Mouse (Mus musculus): ENCODE results near the gene 1700003E16Rik. TPM values are rescaled to one million over a fixed set of nuclear protein-coding genes. Genes with fewer than 3 reads are reported as not detected.
A peak's percentile ranks its signal among the peaks of the same experiment; 100 is the strongest.

Gene 1700003E16Rik
- polyA plus RNA-seq, 1 experiment from 2014 or later = 2.1 TPM

DNA sequence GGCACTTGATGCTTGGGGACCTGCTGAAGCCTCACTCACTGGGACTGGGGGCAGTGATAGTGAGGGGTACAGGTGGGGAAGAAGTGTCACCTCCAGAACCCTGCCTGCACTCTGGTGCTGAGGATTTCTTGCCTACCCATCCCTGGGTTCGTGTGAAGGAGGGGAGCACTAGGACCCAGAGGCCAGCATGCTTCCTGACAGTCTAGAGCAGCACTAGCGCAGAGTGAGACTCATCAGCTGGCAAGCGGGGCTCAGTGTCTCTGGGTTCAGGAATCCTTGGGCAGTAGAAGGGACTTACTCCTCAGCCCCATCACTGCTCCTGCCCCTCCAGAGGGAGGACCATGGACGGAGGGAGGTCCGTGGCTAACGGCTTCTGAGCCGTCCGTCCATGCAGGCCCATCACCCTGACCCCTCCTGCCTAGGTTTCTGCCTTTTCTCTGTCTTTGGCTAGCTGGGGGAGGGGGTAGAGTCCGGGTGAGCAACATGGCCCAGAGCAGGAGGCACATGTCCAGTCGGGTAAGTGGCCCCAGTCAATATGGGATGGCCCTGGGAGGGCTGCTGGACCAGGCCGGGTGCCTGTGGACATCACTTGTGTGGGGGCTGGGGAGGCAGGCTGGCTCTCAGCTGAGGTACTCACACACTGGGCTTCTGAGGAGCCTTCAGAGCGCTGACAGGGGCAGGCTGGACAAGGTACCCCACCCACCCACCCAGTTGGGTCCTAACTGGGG, 23.4 kb downstream of the 1700003E16Rik start:
- Histone ChIP-seq H3K9me3 (replicated peaks; ENCODE audit: control insufficient read depth, low read length) (no peaks in the 10 kb centered on the region), H3K36me3 (ENCODE audit: control insufficient read depth, insufficient read depth, low read length) (no peaks in the 10 kb centered on the region), H3K4me2 (ENCODE audit: low read depth, low read length) (peak overlapping the region; percentile 51), H3K4me1 (ENCODE audit: control insufficient read depth, insufficient read depth, low read length) (peaks cover 8% of the 10 kb centered on the region), H3K27ac (ENCODE audit: low read length) (no peak overlapping the region), H3K9ac (ENCODE audit: low read length) (peak overlapping the region; percentile 61), H3K27me3 (ENCODE audit: control insufficient read depth, insufficient read depth, low read length) (no peaks in the 10 kb centered on the region), H3K4me3 (replicated peaks; ENCODE audit: low read length) (peak overlapping the region; percentile 22)
- ATAC-seq (ENCODE audit: insufficient read depth, low FRiP score) = peak; percentile 72; the same call in 1 of the 2 replicates
- WGBS = 31% methylated on average over 12 of the region's 12 CpGs

DNA sequence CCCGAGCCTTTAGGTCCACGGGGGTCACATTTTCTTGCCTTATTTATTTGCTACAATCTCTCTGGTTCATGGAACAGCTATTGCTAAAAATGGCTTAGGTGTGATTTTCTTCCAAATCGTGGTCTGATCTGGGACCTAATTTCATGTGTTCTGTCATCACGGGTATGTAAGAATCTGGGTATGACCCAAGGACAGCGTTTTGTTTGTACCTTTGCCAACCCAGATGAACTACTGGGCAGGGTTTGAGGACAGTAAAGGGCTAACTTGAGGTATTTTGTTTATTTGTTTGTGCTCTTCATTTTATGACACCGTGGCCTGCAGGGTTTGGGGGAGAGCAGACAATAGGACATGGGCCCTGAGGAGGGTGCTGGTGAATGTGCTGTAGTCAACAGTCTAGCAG, 24.4 kb downstream of the 1700003E16Rik start:
- WGBS = 80% methylated on average over 6 of the region's 6 CpGs
- Histone ChIP-seq H3K27me3 (ENCODE audit: control insufficient read depth, insufficient read depth, low read length) (no peaks in the 10 kb centered on the region), H3K36me3 (ENCODE audit: control insufficient read depth, insufficient read depth, low read length) (no peaks in the 10 kb centered on the region), H3K9ac (ENCODE audit: low read length) (no peak overlapping the region), H3K4me3 (replicated peaks; ENCODE audit: low read length) (no peak overlapping the region), H3K4me1 (ENCODE audit: control insufficient read depth, insufficient read depth, low read length) (peaks cover 9% of the 10 kb centered on the region), H3K9me3 (replicated peaks; ENCODE audit: control insufficient read depth, low read length) (no peaks in the 10 kb centered on the region), H3K4me2 (ENCODE audit: low read depth, low read length) (no peak overlapping the region), H3K27ac (ENCODE audit: low read length) (no peak overlapping the region)
- ATAC-seq (ENCODE audit: insufficient read depth, low FRiP score) = no peak

GRCm38 (mm10) chr6:83184858-83185435, 28.7 kb downstream of the 1700003E16Rik start:
- Histone ChIP-seq H3K36me3 (ENCODE audit: control insufficient read depth, insufficient read depth, low read length) (peaks cover 3% of the 10 kb centered on the region; the same call in 1 of the 2 replicates), H3K4me3 (replicated peaks; ENCODE audit: low read length) (no peak overlapping the region)

GRCm38 (mm10) chr6:83185895-83186861, 30.0 kb downstream of the 1700003E16Rik start:
- Histone ChIP-seq H3K9me3 (replicated peaks; ENCODE audit: control insufficient read depth, low read length) (no peaks in the 10 kb centered on the region), H3K27me3 (ENCODE audit: control insufficient read depth, insufficient read depth, low read length) (no peaks in the 10 kb centered on the region), H3K4me1 (ENCODE audit: control insufficient read depth, insufficient read depth, low read length) (0 out of 2 replicates have a peak, but pooled peaks cover 6% of the 10 kb centered on the region), H3K9ac (ENCODE audit: low read length) (peak overlapping the region; percentile 25; the same call in 1 of the 2 replicates), H3K4me3 (replicated peaks; ENCODE audit: low read length) (no peak overlapping the region), H3K4me2 (ENCODE audit: low read depth, low read length) (peak overlapping the region; percentile 5; the same call in 1 of the 2 replicates), H3K36me3 (ENCODE audit: control insufficient read depth, insufficient read depth, low read length) (peaks cover 13% of the 10 kb centered on the region; the same call in 1 of the 2 replicates), H3K27ac (ENCODE audit: low read length) (no peak overlapping the region)
- peak; percentile 49; the same call in 1 of the 2 replicates for ATAC-seq (ENCODE audit: insufficient read depth, low FRiP score)
- WGBS = 17% methylated on average over 25 of the region's 25 CpGs

More at GRCm38 (mm10) chr6:83184858-83185435, 28.7 kb downstream of the 1700003E16Rik start:
- no peak for ATAC-seq (ENCODE audit: insufficient read depth, low FRiP score)
- Histone ChIP-seq H3K4me2 (ENCODE audit: low read depth, low read length) (no peak overlapping the region), H3K9ac (ENCODE audit: low read length) (no peak overlapping the region), H3K9me3 (replicated peaks; ENCODE audit: control insufficient read depth, low read length) (no peaks in the 10 kb centered on the region), H3K27me3 (ENCODE audit: control insufficient read depth, insufficient read depth, low read length) (no peaks in the 10 kb centered on the region), H3K27ac (ENCODE audit: low read length) (no peak overlapping the region), H3K4me1 (ENCODE audit: control insufficient read depth, insufficient read depth, low read length) (0 out of 2 replicates have a peak, but pooled peaks cover 6% of the 10 kb centered on the region)
- 87% methylated on average over 3 of the region's 3 CpGs for WGBS

GRCm38 (mm10) chr6:83186946-83187345, 30.7 kb downstream of the 1700003E16Rik start:
- H3K4me1 ChIP-seq (ENCODE audit: control insufficient read depth, insufficient read depth, low read length) = 0 out of 2 replicates have a peak, but pooled peaks cover 6% of the 10 kb centered on the region
- H3K27ac ChIP-seq (ENCODE audit: low read length) = no peak overlapping the region
- H3K9me3 ChIP-seq (replicated peaks; ENCODE audit: control insufficient read depth, low read length) = no peaks in the 10 kb centered on the region
- no peaks in the 10 kb centered on the region for H3K27me3 ChIP-seq (ENCODE audit: control insufficient read depth, insufficient read depth, low read length)
- H3K4me2 ChIP-seq (ENCODE audit: low read depth, low read length) = no peak overlapping the region
- peaks cover 20% of the 10 kb centered on the region; the same call in 1 of the 2 replicates for H3K36me3 ChIP-seq (ENCODE audit: control insufficient read depth, insufficient read depth, low read length)
- no peak overlapping the region for H3K4me3 ChIP-seq (replicated peaks; ENCODE audit: low read length)
- ATAC-seq (ENCODE audit: insufficient read depth, low FRiP score) = no peak
- 79% methylated on average over 2 of the region's 2 CpGs for WGBS
- H3K9ac ChIP-seq (ENCODE audit: low read length) = no peak overlapping the region

DNA sequence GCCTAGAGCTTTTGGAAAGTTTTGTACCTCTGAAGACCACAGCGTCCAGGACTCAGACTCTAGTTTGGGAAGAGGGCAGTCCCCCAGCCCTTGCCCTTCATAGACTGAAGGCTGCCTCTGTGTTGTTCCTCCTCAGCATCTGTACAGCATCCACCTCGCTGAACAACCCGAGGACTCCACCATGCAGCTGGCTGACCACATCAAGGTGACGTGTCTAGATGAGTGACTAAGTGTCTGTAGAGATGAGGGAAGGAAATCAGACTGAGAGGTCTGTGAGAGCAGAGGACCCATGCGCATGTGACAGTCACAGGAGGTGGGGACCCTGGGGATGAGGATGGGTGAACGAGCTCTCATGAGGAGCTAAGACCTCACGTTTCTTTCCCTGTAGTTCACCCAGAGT, 37.4 kb downstream of the 1700003E16Rik start:
- Histone ChIP-seq H3K4me2 (ENCODE audit: low read depth, low read length) (no peak overlapping the region), H3K36me3 (ENCODE audit: control insufficient read depth, insufficient read depth, low read length) (peaks cover 49% of the 10 kb centered on the region), H3K4me1 (ENCODE audit: control insufficient read depth, insufficient read depth, low read length) (no peaks in the 10 kb centered on the region), H3K9me3 (replicated peaks; ENCODE audit: control insufficient read depth, low read length) (no peaks in the 10 kb centered on the region), H3K27me3 (ENCODE audit: control insufficient read depth, insufficient read depth, low read length) (no peaks in the 10 kb centered on the region), H3K9ac (ENCODE audit: low read length) (no peak overlapping the region), H3K27ac (ENCODE audit: low read length) (no peak overlapping the region), H3K4me3 (replicated peaks; ENCODE audit: low read length) (no peak overlapping the region)
- no peak for ATAC-seq (ENCODE audit: insufficient read depth, low FRiP score)
- WGBS = 92% methylated on average over 7 of the region's 7 CpGs

GRCm38 (mm10) chr6:83197345-83198004, 41.3 kb downstream of the 1700003E16Rik start:
- no peak for ATAC-seq (ENCODE audit: insufficient read depth, low FRiP score)
- Histone ChIP-seq H3K36me3 (ENCODE audit: control insufficient read depth, insufficient read depth, low read length) (peaks cover 30% of the 10 kb centered on the region), H3K4me3 (replicated peaks; ENCODE audit: low read length) (no peak overlapping the region), H3K4me1 (ENCODE audit: control insufficient read depth, insufficient read depth, low read length) (no peaks in the 10 kb centered on the region), H3K9me3 (replicated peaks; ENCODE audit: control insufficient read depth, low read length) (no peaks in the 10 kb centered on the region), H3K4me2 (ENCODE audit: low read depth, low read length) (no peak overlapping the region), H3K27me3 (ENCODE audit: control insufficient read depth, insufficient read depth, low read length) (no peaks in the 10 kb centered on the region), H3K27ac (ENCODE audit: low read length) (no peak overlapping the region), H3K9ac (ENCODE audit: low read length) (no peak overlapping the region)
- 57% methylated on average over 15 of the region's 15 CpGs for WGBS

- Histone ChIP-seq H3K9ac (ENCODE audit: low read length) (no peak overlapping the region), H3K4me1 (ENCODE audit: control insufficient read depth, insufficient read depth, low read length) (no peaks in the 10 kb centered on the region), H3K4me2 (ENCODE audit: low read depth, low read length) (no peak overlapping the region), H3K4me3 (replicated peaks; ENCODE audit: low read length) (no peak overlapping the region), H3K27ac (ENCODE audit: low read length) (no peak overlapping the region), H3K36me3 (ENCODE audit: control insufficient read depth, insufficient read depth, low read length) (peaks cover 8% of the 10 kb centered on the region; the same call in 1 of the 2 replicates), H3K9me3 (replicated peaks; ENCODE audit: control insufficient read depth, low read length) (no peaks in the 10 kb centered on the region), H3K27me3 (ENCODE audit: control insufficient read depth, insufficient read depth, low read length) (no peaks in the 10 kb centered on the region)
- no peak for ATAC-seq (ENCODE audit: insufficient read depth, low FRiP score)
- 84% methylated on average over 4 of the region's 4 CpGs for WGBS
Observed at GRCm38 (mm10) chr6:83203320-83203719, 47.1 kb downstream of the 1700003E16Rik start.

All from stomach, embryonic 16.5 days (tissue).